ENCODE assay signal across 8 mouse cellular contexts in the genomic region with DNA sequence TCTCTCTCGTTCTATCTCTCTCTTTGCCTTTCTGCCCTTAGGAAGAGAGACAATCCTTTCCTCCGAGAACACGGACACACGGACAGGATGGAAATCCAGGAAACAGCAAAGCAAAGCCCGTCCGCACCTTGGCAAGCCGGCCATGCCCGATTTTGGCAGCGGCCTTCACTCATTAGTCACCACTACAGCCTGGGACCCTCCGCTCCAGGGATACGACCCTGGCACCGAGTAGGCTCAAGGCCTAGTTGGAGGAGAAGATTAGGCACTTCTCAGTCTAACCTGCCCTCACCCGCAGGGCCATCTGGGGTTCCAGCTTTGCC. TPM values are rescaled to one million over a fixed set of nuclear protein-coding genes. Genes with fewer than 3 reads are reported as not detected.
A peak's percentile ranks its signal among the peaks of the same experiment; 100 is the strongest.
DNase-seq lines count a peak whose midpoint lies in the region; ATAC-seq lines count a peak whose summit lies in the region.

No protein-coding gene starts in this region.

- H3K36me3 ChIP-seq in forebrain, embryonic 10.5 days (replicated peaks): peaks cover 24% of the 10 kb centered on the region
- peaks cover 14% of the 10 kb centered on the region for H3K36me3 ChIP-seq in limb, embryonic 15.5 days
- H3K36me3 ChIP-seq in stomach, embryonic 14.5 days (ENCODE audit: control insufficient read depth, insufficient read depth, low read length): peaks cover 8% of the 10 kb centered on the region; the same call in 1 of the 2 replicates

- peak; percentile 59 for DNase-seq in embryo, embryonic 11 days
- no peak for DNase-seq in embryo, embryonic 10 days (ENCODE audit: low spot score)
- DNase-seq in 3T3-L1 (ENCODE audit: low read depth, low spot score): peak; percentile 43
- DNase-seq in forebrain, embryonic 10.5 days (ENCODE audit: extremely low spot score, low spot score): peak; percentile 62
- no peak for DNase-seq in retina, embryonic 14.5 days (ENCODE audit: low spot score)
- DNase-seq in gastrocnemius, postnatal 25 days: no peak

- H3K27me3 ChIP-seq in forebrain, embryonic 10.5 days (ENCODE audit: poor library complexity, severe bottlenecking): no peaks in the 10 kb centered on the region
- H3K27me3 ChIP-seq in limb, embryonic 15.5 days: no peaks in the 10 kb centered on the region
- no peaks in the 10 kb centered on the region for H3K27me3 ChIP-seq in stomach, embryonic 14.5 days (ENCODE audit: control insufficient read depth, insufficient read depth, low read length)

- WGBS in forebrain, embryonic 10.5 days: 0% methylated on average over 13 of the region's 13 CpGs
- WGBS in limb, embryonic 15.5 days: under 1% methylated on average over 13 of the region's 13 CpGs
- under 1% methylated on average over 12 of the region's 13 CpGs for WGBS in stomach, embryonic 14.5 days

- H3K9ac ChIP-seq in limb, embryonic 15.5 days: peak overlapping the region; percentile 85
- H3K9ac ChIP-seq in stomach, embryonic 14.5 days (replicated peaks; ENCODE audit: low read depth, low read length): peak overlapping the region; percentile 97

- H3K9me3 ChIP-seq in forebrain, embryonic 10.5 days: no peaks in the 10 kb centered on the region
- no peaks in the 10 kb centered on the region for H3K9me3 ChIP-seq in limb, embryonic 15.5 days
- no peaks in the 10 kb centered on the region for H3K9me3 ChIP-seq in stomach, embryonic 14.5 days (ENCODE audit: control insufficient read depth, low read depth, low read length)

- ATAC-seq in limb, embryonic 15.5 days (ENCODE audit: insufficient number of reproducible peaks, low FRiP score, low TSS enrichment, low read depth): no peak
- ATAC-seq in stomach, embryonic 14.5 days (ENCODE audit: insufficient number of reproducible peaks, insufficient read depth, low FRiP score, low read depth): no peak

- peak overlapping the region; percentile 96 for H3K27ac ChIP-seq in forebrain, embryonic 10.5 days
- H3K27ac ChIP-seq in limb, embryonic 15.5 days: peak overlapping the region; percentile 95
- peak overlapping the region; percentile 99 for H3K27ac ChIP-seq in stomach, embryonic 14.5 days (ENCODE audit: low read length)

- H3K4me1 ChIP-seq in forebrain, embryonic 10.5 days: peaks cover 72% of the 10 kb centered on the region
- H3K4me1 ChIP-seq in limb, embryonic 15.5 days: peaks cover 63% of the 10 kb centered on the region
- peaks cover 50% of the 10 kb centered on the region for H3K4me1 ChIP-seq in stomach, embryonic 14.5 days (ENCODE audit: control insufficient read depth, insufficient read depth, low read length)

- H3K4me3 ChIP-seq in forebrain, embryonic 10.5 days: peak overlapping the region; percentile 90
- peak overlapping the region; percentile 90 for H3K4me3 ChIP-seq in limb, embryonic 15.5 days
- H3K4me3 ChIP-seq in stomach, embryonic 14.5 days (ENCODE audit: low read depth, low read length): peak overlapping the region; percentile 94

- peak overlapping the region; percentile 69 for H3K4me2 ChIP-seq in limb, embryonic 15.5 days
- H3K4me2 ChIP-seq in stomach, embryonic 14.5 days (replicated peaks; ENCODE audit: low read depth, low read length): peak overlapping the region; percentile 62

RNA-seq across cellular contexts. Expression of gene Ptk7, which starts 0.9 kb away (rescaled TPM):
- 66.0 and 68.4 TPM in 2 replicates for polyA plus RNA-seq in forebrain, embryonic 10.5 days (2016; fragmentation: Nextera tagmentation; extraction: Ambion mirVana)
- 122 and 123 TPM in 2 replicates for polyA plus RNA-seq in limb, embryonic 15.5 days (2015; fragmentation: Nextera tagmentation; extraction: Ambion mirVana)
- 37.6 and 45.2 TPM in 2 replicates for polyA plus RNA-seq in stomach, embryonic 14.5 days (2014; fragmentation: Nextera tagmentation; extraction: Ambion mirVana)
- total RNA-seq in gastrocnemius, postnatal 25 days (2021): 1 to 10 TPM; 1.1 to 1.3 TPM

RNA-seq across cellular contexts. Expression of gene Klc4, which starts 17.4 kb away (rescaled TPM):
- polyA plus RNA-seq in forebrain, embryonic 10.5 days (2016; fragmentation: Nextera tagmentation; extraction: Ambion mirVana): 29.1 and 31.8 TPM in 2 replicates
- 20.5 and 22.3 TPM in 2 replicates for polyA plus RNA-seq in limb, embryonic 15.5 days (2015; fragmentation: Nextera tagmentation; extraction: Ambion mirVana)
- polyA plus RNA-seq in stomach, embryonic 14.5 days (2014; fragmentation: Nextera tagmentation; extraction: Ambion mirVana): 31.0 and 32.3 TPM in 2 replicates
- total RNA-seq in gastrocnemius, postnatal 25 days (2021): 10 to 100 TPM; 12.7 to 15.0 TPM

RNA-seq across cellular contexts. Expression of gene Mrpl2, which starts 17.6 kb away (rescaled TPM):
- 136 and 137 TPM in 2 replicates for polyA plus RNA-seq in forebrain, embryonic 10.5 days (2016; fragmentation: Nextera tagmentation; extraction: Ambion mirVana)
- polyA plus RNA-seq in limb, embryonic 15.5 days (2015; fragmentation: Nextera tagmentation; extraction: Ambion mirVana): 88.4 and 91.3 TPM in 2 replicates
- polyA plus RNA-seq in stomach, embryonic 14.5 days (2014; fragmentation: Nextera tagmentation; extraction: Ambion mirVana): 99.2 and 104 TPM in 2 replicates
- 100 to 1,000 TPM in 1 of 2 experiments, 10 to 100 TPM in 1; 99.2 to 110 TPM for total RNA-seq in gastrocnemius, postnatal 25 days (2021)

RNA-seq across cellular contexts. Expression of gene Cul7, which starts 21.7 kb away (rescaled TPM):
- polyA plus RNA-seq in forebrain, embryonic 10.5 days (2016; fragmentation: Nextera tagmentation; extraction: Ambion mirVana): 38.0 and 40.9 TPM in 2 replicates
- polyA plus RNA-seq in limb, embryonic 15.5 days (2015; fragmentation: Nextera tagmentation; extraction: Ambion mirVana): 53.4 and 63.3 TPM in 2 replicates
- polyA plus RNA-seq in stomach, embryonic 14.5 days (2014; fragmentation: Nextera tagmentation; extraction: Ambion mirVana): 45.9 and 47.2 TPM in 2 replicates
- total RNA-seq in gastrocnemius, postnatal 25 days (2021): 10 to 100 TPM in 1 of 2 experiments, 1 to 10 TPM in 1; 8.8 to 14.4 TPM

RNA-seq across cellular contexts. Expression of gene Rrp36, which starts 45.7 kb away (rescaled TPM):
- polyA plus RNA-seq in forebrain, embryonic 10.5 days (2016; fragmentation: Nextera tagmentation; extraction: Ambion mirVana): 69.0 and 70.1 TPM in 2 replicates
- 64.6 and 66.9 TPM in 2 replicates for polyA plus RNA-seq in limb, embryonic 15.5 days (2015; fragmentation: Nextera tagmentation; extraction: Ambion mirVana)
- polyA plus RNA-seq in stomach, embryonic 14.5 days (2014; fragmentation: Nextera tagmentation; extraction: Ambion mirVana): 52.3 and 53.5 TPM in 2 replicates
- total RNA-seq in gastrocnemius, postnatal 25 days (2021): 10 to 100 TPM in 1 of 2 experiments, 1 to 10 TPM in 1; 7.5 to 12.1 TPM

Comparison
In these comparisons a context has a peak if more than half of its experiments do, and no peak if none do; other contexts are left out.
1. DNase-seq: peak in embryo, embryonic 11 days (single experiment), 3T3-L1 (single experiment) and forebrain, embryonic 10.5 days (single experiment); none in embryo, embryonic 10 days (single experiment), retina, embryonic 14.5 days (single experiment) and gastrocnemius, postnatal 25 days (single experiment).
2. Peak in every context shown above with its lines, with median percentiles within 50 percentile points of each other: H3K27ac ChIP-seq and H3K4me3 ChIP-seq.